In the genomic region with DNA sequence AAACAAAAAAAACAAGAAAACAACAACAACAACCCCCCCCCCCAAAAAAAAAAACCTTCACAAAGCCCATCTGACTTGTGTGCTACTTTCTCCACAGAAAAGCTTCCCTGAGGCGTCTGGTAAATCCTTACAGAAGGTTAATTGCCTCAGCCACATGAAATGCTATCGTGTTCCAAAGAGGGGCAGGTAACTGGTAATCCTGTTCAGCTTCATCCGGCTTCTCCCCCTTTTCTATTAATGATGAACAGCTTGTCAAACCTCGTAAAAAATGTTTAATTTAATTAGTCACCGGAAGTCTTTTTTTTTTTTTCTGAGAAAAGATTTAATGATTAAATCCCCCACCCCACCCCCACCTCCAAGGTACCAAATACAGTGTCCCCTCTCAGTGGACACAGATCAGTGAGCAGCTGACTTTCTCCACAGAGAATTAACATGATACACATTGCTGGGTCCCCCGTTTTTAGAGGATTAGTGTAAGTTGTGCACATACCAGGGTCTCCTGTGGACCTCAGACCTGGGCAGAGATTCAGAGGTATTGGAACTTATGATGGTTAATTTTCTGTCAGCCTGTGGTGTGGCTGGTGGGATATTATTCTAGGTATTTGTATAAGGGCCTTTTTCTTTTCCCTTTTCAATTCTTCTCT, we compare ENCODE assay signal across 20 mouse cellular contexts.
"Had no signal": no experiment of that assay in that cellular context is flagged by ENCODE, and none has a peak within 500 bp of the region (broad histone marks: within the 10 kb centered on the region; RNA-seq: fewer than 3 reads in every experiment).

No protein-coding gene starts in this region.

- H3K4me2 ChIP-seq: intestine, embryonic 15.5 days; limb, embryonic 12.5 days; limb, embryonic 15.5 days; liver, embryonic 12.5 days; liver, embryonic 15.5 days; lung, embryonic 15.5 days; midbrain, embryonic 13.5 days; neural tube, embryonic 13.5 days had no signal

- H3K9ac ChIP-seq: intestine, embryonic 15.5 days; limb, embryonic 12.5 days; limb, embryonic 15.5 days; liver, embryonic 12.5 days; liver, embryonic 15.5 days; lung, embryonic 15.5 days; midbrain, embryonic 13.5 days; neural tube, embryonic 13.5 days had no signal

- H3K27ac ChIP-seq: intestine, embryonic 15.5 days; limb, embryonic 12.5 days; limb, embryonic 15.5 days; liver, embryonic 12.5 days; liver, embryonic 15.5 days; lung, embryonic 15.5 days; midbrain, embryonic 10.5 days; midbrain, embryonic 13.5 days; neural tube, embryonic 13.5 days; stomach, postnatal 0 days had no signal

- DNase-seq: left cerebral cortex, postnatal 4 days; lung, adult 18-20 months; lung, postnatal 10 days; lung, postnatal 36 days; thymus, adult 2 months; thymus, postnatal 14 days; thymus, postnatal 4 days had no signal

- H3K4me3 ChIP-seq: intestine, embryonic 15.5 days; limb, embryonic 12.5 days; limb, embryonic 15.5 days; liver, embryonic 12.5 days; liver, embryonic 15.5 days; lung, embryonic 15.5 days; megakaryocyte, embryonic 14.5 days; midbrain, embryonic 10.5 days; midbrain, embryonic 13.5 days; myocyte; neural tube, embryonic 13.5 days had no signal

- H3K4me1 ChIP-seq: intestine, embryonic 15.5 days; limb, embryonic 12.5 days; limb, embryonic 15.5 days; liver, embryonic 12.5 days; liver, embryonic 15.5 days; lung, embryonic 15.5 days; megakaryocyte, embryonic 14.5 days; midbrain, embryonic 10.5 days; midbrain, embryonic 13.5 days; neural tube, embryonic 13.5 days had no signal

- H3K36me3 ChIP-seq: intestine, embryonic 15.5 days; limb, embryonic 12.5 days; limb, embryonic 15.5 days; liver, embryonic 12.5 days; liver, embryonic 15.5 days; lung, embryonic 15.5 days; midbrain, embryonic 10.5 days; midbrain, embryonic 13.5 days; neural tube, embryonic 13.5 days had no signal

- H3K9me3 ChIP-seq: intestine, embryonic 15.5 days; limb, embryonic 12.5 days; limb, embryonic 15.5 days; liver, embryonic 12.5 days; liver, embryonic 15.5 days; lung, embryonic 15.5 days; megakaryocyte, embryonic 14.5 days; midbrain, embryonic 10.5 days; midbrain, embryonic 13.5 days; neural tube, embryonic 13.5 days had no signal

- ATAC-seq: intestine, embryonic 15.5 days; liver, embryonic 12.5 days; midbrain, embryonic 13.5 days; midbrain, embryonic 16.5 days had no signal

- H3K27me3 ChIP-seq: intestine, embryonic 15.5 days; limb, embryonic 12.5 days; limb, embryonic 15.5 days; liver, embryonic 12.5 days; liver, embryonic 15.5 days; lung, embryonic 15.5 days; midbrain, embryonic 13.5 days; neural tube, embryonic 13.5 days had no signal
